Mouse (Mus musculus) skeletal muscle tissue, adult 2 months (tissue): ENCODE data around the gene Gtf2h4.

ENCODE experiments used
- DNase-seq: peaks from one replicate; pipeline ENCODE4 v3.0.0-alpha.2; 2012; ENCODE audit warnings: low read depth, low spot score

Gene Gtf2h4

GRCm38 (mm10) chr17:35697759-35698500 lies 24.4 kb upstream of the Gtf2h4 start:
- no peak for DNase-seq

GRCm38 (mm10) chr17:35697429-35697758 lies 23.9 kb upstream of the Gtf2h4 start:
- DNase-seq = no peak

GRCm38 (mm10) chr17:35696691-35697090 lies 23.2 kb upstream of the Gtf2h4 start:
- DNase-seq = no peak

GRCm38 (mm10) chr17:35695289-35695688 lies 21.8 kb upstream of the Gtf2h4 start:
- no peak for DNase-seq

- no peak for DNase-seq
Measured at GRCm38 (mm10) chr17:35693906-35694305, 20.4 kb upstream of the Gtf2h4 start.

GRCm38 (mm10) chr17:35692368-35692767 lies 18.8 kb upstream of the Gtf2h4 start:
- DNase-seq = no peak

GRCm38 (mm10) chr17:35691811-35692210 lies 18.3 kb upstream of the Gtf2h4 start:
- DNase-seq = no peak

- DNase-seq = no peak
Measured at GRCm38 (mm10) chr17:35689936-35690645, 16.6 kb upstream of the Gtf2h4 start.

GRCm38 (mm10) chr17:35688347-35689175 lies 15.0 kb upstream of the Gtf2h4 start:
- no peak for DNase-seq

GRCm38 (mm10) chr17:35685061-35685460 lies 11.5 kb upstream of the Gtf2h4 start:
- no peak for DNase-seq

- DNase-seq = no peak
Measured at GRCm38 (mm10) chr17:35681986-35682385, 8.4 kb upstream of the Gtf2h4 start.

GRCm38 (mm10) chr17:35680591-35680990 lies 7.1 kb upstream of the Gtf2h4 start:
- no peak for DNase-seq

- no peak for DNase-seq
Measured at GRCm38 (mm10) chr17:35672527-35672926, 1.0 kb downstream of the Gtf2h4 start.

GRCm38 (mm10) chr17:35671846-35672245 lies 1.7 kb downstream of the Gtf2h4 start:
- no peak for DNase-seq

GRCm38 (mm10) chr17:35669731-35670130 lies 3.8 kb downstream of the Gtf2h4 start:
- DNase-seq = no peak

GRCm38 (mm10) chr17:35667334-35668065 lies 6.0 kb downstream of the Gtf2h4 start, which contains the start of gene Vars2:
Gene Vars2, minus strand, starts transcription at chr17:35667592.
- peak; percentile 94 for DNase-seq

- DNase-seq = no peak
Measured at GRCm38 (mm10) chr17:35666851-35667256, 6.7 kb downstream of the Gtf2h4 start.

GRCm38 (mm10) chr17:35665957-35666515 lies 7.5 kb downstream of the Gtf2h4 start:
- no peak for DNase-seq

GRCm38 (mm10) chr17:35653086-35653485 lies 20.5 kb downstream of the Gtf2h4 start:
- no peak for DNase-seq

GRCm38 (mm10) chr17:35649429-35649828 lies 24.1 kb downstream of the Gtf2h4 start:
- no peak for DNase-seq

GRCm38 (mm10) chr17:35643609-35644236 lies 29.8 kb downstream of the Gtf2h4 start, which contains the start of gene Mucl3:
Gene Mucl3, minus strand, starts transcription at chr17:35643695.
- no peak for DNase-seq
